Mouse (Mus musculus): ENCODE data around the gene Gm44579. TPM values are rescaled to one million over a fixed set of nuclear protein-coding genes. Genes with fewer than 3 reads are reported as not detected.

Gm44579 gene
- polyA plus RNA-seq, 1 experiment = not detected

DNA sequence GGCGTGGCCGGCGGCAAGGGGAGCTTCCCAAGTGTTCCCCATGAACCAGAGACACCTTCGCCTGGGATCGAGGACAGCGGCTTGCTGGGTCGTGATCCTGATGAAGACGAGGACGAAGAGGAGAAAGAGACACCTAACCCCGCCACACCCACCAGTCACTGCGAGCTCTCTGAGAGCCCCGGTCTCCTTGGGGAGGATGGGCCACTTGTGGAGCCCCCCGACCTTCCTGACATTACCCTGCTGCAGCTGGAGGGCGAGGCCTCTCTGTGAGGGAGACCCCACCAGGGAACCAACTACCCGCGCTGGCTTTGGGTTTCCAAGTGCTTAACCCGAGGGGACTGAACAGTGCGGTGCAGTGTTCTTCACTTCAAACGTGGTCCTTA, 52.2 kb downstream of the Gm44579 start:
- TF ChIP-seq SRF (IDR thresholded peaks at IDR 0.05; ENCODE audit: control insufficient read depth, insufficient read length, low read depth) = no peak
- TF ChIP-seq MAX (IDR thresholded peaks at IDR 0.05; ENCODE audit: low read depth) = no peak
- no peak for TF ChIP-seq E2F4 (IDR thresholded peaks at IDR 0.05; ENCODE audit: insufficient read depth)
- H3K79me2 ChIP-seq (ENCODE audit: control insufficient read depth, insufficient read depth) = no peaks in the 10 kb centered on the region
- H3K4me2 ChIP-seq (ENCODE audit: low read depth) = no peak overlapping the region
- peaks cover 73% of the 10 kb centered on the region for H3K27me3 ChIP-seq (ENCODE audit: control insufficient read depth, insufficient read depth, insufficient read length)
- H3K36me3 ChIP-seq (ENCODE audit: control insufficient read depth, insufficient read depth) = no peaks in the 10 kb centered on the region
- H3ac ChIP-seq (ENCODE audit: control insufficient read depth, insufficient read length) = no peak overlapping the region
- no peak overlapping the region for H3K4me3 ChIP-seq

DNA sequence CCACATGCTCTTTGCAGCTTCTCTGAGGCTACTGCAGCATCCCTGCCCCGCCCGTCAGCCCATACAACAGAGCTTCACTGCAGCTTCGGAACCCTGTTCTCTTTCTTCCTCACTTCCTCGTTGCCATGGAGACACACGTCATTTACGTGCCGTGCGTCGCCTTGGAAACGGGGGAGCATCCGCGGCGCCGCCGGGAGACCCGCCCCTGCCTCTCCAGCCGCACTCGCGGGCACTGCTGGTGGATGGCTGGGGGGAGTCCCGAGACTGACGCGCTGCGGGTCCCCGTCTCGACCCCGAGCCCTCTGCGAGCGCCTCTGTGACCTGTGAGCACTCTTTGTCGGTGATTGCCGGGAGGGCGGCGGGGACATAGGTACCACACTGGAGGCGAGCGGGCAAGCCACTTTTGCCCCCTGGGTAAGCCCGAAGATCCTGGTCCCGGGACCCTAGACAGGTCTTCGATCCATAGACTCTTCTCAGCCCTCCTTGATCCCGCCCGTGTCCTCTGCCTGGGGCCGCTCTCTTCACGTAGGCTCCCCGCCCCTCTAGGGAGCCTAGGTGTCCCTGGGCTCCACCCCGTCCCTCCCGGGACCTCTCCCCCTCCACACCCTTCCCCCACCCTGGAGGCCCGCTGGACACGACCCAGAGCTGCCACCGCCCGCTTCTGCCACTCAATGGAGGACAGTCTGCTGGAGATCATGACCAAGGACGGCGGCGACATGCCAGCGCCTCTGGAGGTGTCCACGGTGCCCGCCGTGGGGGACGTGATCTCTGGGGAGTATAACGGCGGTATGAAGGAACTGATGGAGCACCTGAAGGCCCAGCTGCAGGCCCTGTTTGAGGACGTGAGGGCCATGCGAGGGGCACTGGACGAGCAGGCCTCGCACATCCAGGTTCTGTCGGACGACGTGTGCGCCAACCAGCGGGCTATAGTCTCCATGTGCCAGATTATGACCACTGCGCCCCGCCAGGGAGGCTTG, 52.8 kb downstream of the Gm44579 start:
- no peak overlapping the region for H3ac ChIP-seq (ENCODE audit: control insufficient read depth, insufficient read length)
- no peak overlapping the region for H3K4me3 ChIP-seq
- peak overlapping the region; percentile 49 for H3K4me2 ChIP-seq (ENCODE audit: low read depth)
- H3K79me2 ChIP-seq (ENCODE audit: control insufficient read depth, insufficient read depth) = no peaks in the 10 kb centered on the region
- H3K36me3 ChIP-seq (ENCODE audit: control insufficient read depth, insufficient read depth) = no peaks in the 10 kb centered on the region
- peaks cover 70% of the 10 kb centered on the region for H3K27me3 ChIP-seq (ENCODE audit: control insufficient read depth, insufficient read depth, insufficient read length)
- TF ChIP-seq E2F4 (IDR thresholded peaks at IDR 0.05; ENCODE audit: insufficient read depth) (no peak), TCF12 (IDR thresholded peaks at IDR 0.05; ENCODE audit: insufficient read depth, poor library complexity, severe bottlenecking) (no peak), REST (IDR thresholded peaks at IDR 0.05; ENCODE audit: insufficient read depth, insufficient read length) (no peak), CEBPB (IDR thresholded peaks at IDR 0.05; ENCODE audit: insufficient read depth, poor library complexity, severe bottlenecking) (no peak), MYOD1 (IDR thresholded peaks at IDR 0.05; ENCODE audit: control insufficient read depth in 1 of 3, insufficient read length in 2 of 3, low read depth in 2 of 3) (no peak), MAX (IDR thresholded peaks at IDR 0.05; ENCODE audit: low read depth) (no peak), SRF (IDR thresholded peaks at IDR 0.05; ENCODE audit: control insufficient read depth, insufficient read length, low read depth) (no peak), POLR2A (IDR thresholded peaks at IDR 0.05; ENCODE audit: insufficient read length, low read depth) (no peak), USF1 (IDR thresholded peaks at IDR 0.05; ENCODE audit: low read depth) (no peak), MYOG (IDR thresholded peaks at IDR 0.05; ENCODE audit: control insufficient read depth in 1 of 3, insufficient read depth in 1 of 3, insufficient read length in 2 of 3, low read depth in 2 of 3) (no peak), POLR2AphosphoS2 (IDR thresholded peaks at IDR 0.05; ENCODE audit: insufficient read length, low read depth) (no peak), TCF3 (IDR thresholded peaks at IDR 0.05; ENCODE audit: insufficient read length, low read depth) (no peak)

DNA sequence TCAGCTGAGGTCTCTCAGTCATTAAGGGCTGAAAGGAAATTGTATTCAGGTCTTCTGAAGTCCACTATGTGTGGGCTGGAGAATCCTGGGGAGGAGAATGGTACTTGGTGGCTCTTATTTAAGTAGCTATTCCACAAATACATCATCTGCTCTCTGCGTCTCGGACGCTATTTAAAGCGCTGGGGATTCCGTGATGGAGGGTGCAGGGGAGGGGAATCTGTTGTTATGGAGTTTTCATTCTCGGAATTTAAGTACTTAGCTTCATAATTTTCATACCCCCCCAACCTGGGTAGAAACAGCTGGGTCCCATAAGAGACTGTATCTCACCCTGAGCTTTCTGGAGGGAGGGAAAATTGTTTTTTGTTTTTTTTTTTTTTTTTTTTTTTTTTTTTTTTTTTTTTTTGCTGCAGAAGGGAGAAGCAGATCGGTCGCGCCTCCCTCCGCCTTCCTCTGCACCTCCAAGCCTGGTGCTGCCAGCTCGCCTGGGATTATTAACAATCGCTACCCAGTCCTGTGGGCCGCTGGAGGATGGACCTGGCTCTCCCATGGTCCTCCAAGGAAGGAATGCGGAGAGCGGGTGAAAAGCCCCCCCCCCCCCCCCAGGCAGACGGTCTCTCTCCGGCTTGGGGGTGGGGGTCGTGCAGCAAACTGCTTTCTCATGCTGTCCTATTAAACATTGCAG, 53.7 kb downstream of the Gm44579 start, which contains the start of gene Ccdc184:
TSS of gene Ccdc184 (plus strand) at position 196 of the 682 bp plus-strand sequence.
- no peak within 1 kb of the TSS for H3ac ChIP-seq (ENCODE audit: control insufficient read depth, insufficient read length)
- no peak within 1 kb of the TSS for H3K4me3 ChIP-seq
- peaks cover 68% of the 10 kb centered on the region for H3K27me3 ChIP-seq (ENCODE audit: control insufficient read depth, insufficient read depth, insufficient read length)
- peak within 1 kb of the TSS; percentile 49 for H3K4me2 ChIP-seq (ENCODE audit: low read depth)
- TF ChIP-seq TCF3 (IDR thresholded peaks at IDR 0.05; ENCODE audit: insufficient read length, low read depth) = no peak
- no peak for TF ChIP-seq MYOG (IDR thresholded peaks at IDR 0.05; ENCODE audit: control insufficient read depth in 1 of 3, insufficient read depth in 1 of 3, insufficient read length in 2 of 3, low read depth in 2 of 3)
- TF ChIP-seq MYOD1 (IDR thresholded peaks at IDR 0.05; ENCODE audit: control insufficient read depth in 1 of 3, insufficient read length in 2 of 3, low read depth in 2 of 3) = no peak
- TF ChIP-seq TCF12 (IDR thresholded peaks at IDR 0.05; ENCODE audit: insufficient read depth, poor library complexity, severe bottlenecking) = no peak
- TF ChIP-seq SRF (IDR thresholded peaks at IDR 0.05; ENCODE audit: control insufficient read depth, insufficient read length, low read depth) = no peak
- TF ChIP-seq CEBPB (IDR thresholded peaks at IDR 0.05; ENCODE audit: insufficient read depth, poor library complexity, severe bottlenecking) = no peak
- TF ChIP-seq MAX (IDR thresholded peaks at IDR 0.05; ENCODE audit: low read depth) = no peak
- H3K79me2 ChIP-seq (ENCODE audit: control insufficient read depth, insufficient read depth) = no peaks in the 10 kb centered on the region
- no peaks in the 10 kb centered on the region for H3K36me3 ChIP-seq (ENCODE audit: control insufficient read depth, insufficient read depth)

DNA sequence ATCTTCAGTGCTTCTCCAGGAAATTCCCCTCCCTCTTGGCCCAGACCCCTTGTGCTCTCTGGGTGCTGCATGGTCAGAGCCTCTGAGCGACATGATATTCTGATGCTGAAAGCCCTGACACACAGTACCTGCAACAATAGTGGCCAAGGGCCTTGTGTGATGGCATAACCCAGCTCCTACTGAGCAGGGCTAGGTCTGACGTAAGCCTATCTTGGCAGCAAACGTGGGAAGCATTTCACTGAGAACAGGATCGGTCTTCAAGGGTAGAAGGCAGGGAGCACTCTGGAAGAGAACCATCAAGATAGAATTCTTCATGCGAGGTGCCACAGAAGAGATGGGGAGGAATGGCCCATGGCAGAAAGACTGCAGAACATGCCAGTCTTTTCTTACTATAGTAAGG, 55.3 kb downstream of the Gm44579 start, which contains the start of gene Asb8:
TSS of gene Asb8 (minus strand) at position 101 of the 400 bp plus-strand sequence.
- no peak within 1 kb of the TSS for H3ac ChIP-seq (ENCODE audit: control insufficient read depth, insufficient read length)
- peaks cover 59% of the 10 kb centered on the region for H3K27me3 ChIP-seq (ENCODE audit: control insufficient read depth, insufficient read depth, insufficient read length)
- no peak within 1 kb of the TSS for H3K4me2 ChIP-seq (ENCODE audit: low read depth)
- no peaks in the 10 kb centered on the region for H3K79me2 ChIP-seq (ENCODE audit: control insufficient read depth, insufficient read depth)
- no peak within 1 kb of the TSS for H3K4me3 ChIP-seq
- no peak for TF ChIP-seq SRF (IDR thresholded peaks at IDR 0.05; ENCODE audit: control insufficient read depth, insufficient read length, low read depth)
- TF ChIP-seq POLR2AphosphoS2 (IDR thresholded peaks at IDR 0.05; ENCODE audit: insufficient read length, low read depth) = no peak
- TF ChIP-seq TCF12 (IDR thresholded peaks at IDR 0.05; ENCODE audit: insufficient read depth, poor library complexity, severe bottlenecking) = no peak
- no peak for TF ChIP-seq E2F4 (IDR thresholded peaks at IDR 0.05; ENCODE audit: insufficient read depth)
- no peak for TF ChIP-seq POLR2A (IDR thresholded peaks at IDR 0.05; ENCODE audit: insufficient read length, low read depth)
- TF ChIP-seq TCF3 (IDR thresholded peaks at IDR 0.05; ENCODE audit: insufficient read length, low read depth) = no peak
- TF ChIP-seq REST (IDR thresholded peaks at IDR 0.05; ENCODE audit: insufficient read depth, insufficient read length) = no peak
- no peak for TF ChIP-seq MYOD1 (IDR thresholded peaks at IDR 0.05; ENCODE audit: control insufficient read depth in 1 of 3, insufficient read length in 2 of 3, low read depth in 2 of 3)
- TF ChIP-seq MYOG (IDR thresholded peaks at IDR 0.05; ENCODE audit: control insufficient read depth in 1 of 3, insufficient read depth in 1 of 3, insufficient read length in 2 of 3, low read depth in 2 of 3) = no peak
- TF ChIP-seq CEBPB (IDR thresholded peaks at IDR 0.05; ENCODE audit: insufficient read depth, poor library complexity, severe bottlenecking) = no peak
- no peak for TF ChIP-seq MAX (IDR thresholded peaks at IDR 0.05; ENCODE audit: low read depth)
- no peak for TF ChIP-seq USF1 (IDR thresholded peaks at IDR 0.05; ENCODE audit: low read depth)
- H3K36me3 ChIP-seq (ENCODE audit: control insufficient read depth, insufficient read depth) = no peaks in the 10 kb centered on the region
